Mouse (Mus musculus) heart, postnatal 36 days (tissue): ENCODE data around the gene Isg20l2. TPM values are rescaled to one million over a fixed set of nuclear protein-coding genes. Genes with fewer than 3 reads are reported as not detected.
A peak's percentile ranks its signal among the peaks of the same experiment; 100 is the strongest.

Source experiments
- DNase-seq, 2 experiments: peaks; one replicate each; pipeline ENCODE4 v3.0.0; 2021 to 2022
- intact Hi-C: fragments of 180-260 bp; cut with DNase I; formaldehyde crosslinking; loops from one replicate; pipeline ENCODE4 v1.15.1; 2025
- total RNA-seq, 2 experiments: library from RNA; stranded (reverse); gene quantifications; 2 replicates each; pipeline ENCODE4 v1.2.3; 2021

Isg20l2 gene
- total RNA-seq, 2 experiments from 2014 or later: 10.2 to 12.3 TPM

DNA sequence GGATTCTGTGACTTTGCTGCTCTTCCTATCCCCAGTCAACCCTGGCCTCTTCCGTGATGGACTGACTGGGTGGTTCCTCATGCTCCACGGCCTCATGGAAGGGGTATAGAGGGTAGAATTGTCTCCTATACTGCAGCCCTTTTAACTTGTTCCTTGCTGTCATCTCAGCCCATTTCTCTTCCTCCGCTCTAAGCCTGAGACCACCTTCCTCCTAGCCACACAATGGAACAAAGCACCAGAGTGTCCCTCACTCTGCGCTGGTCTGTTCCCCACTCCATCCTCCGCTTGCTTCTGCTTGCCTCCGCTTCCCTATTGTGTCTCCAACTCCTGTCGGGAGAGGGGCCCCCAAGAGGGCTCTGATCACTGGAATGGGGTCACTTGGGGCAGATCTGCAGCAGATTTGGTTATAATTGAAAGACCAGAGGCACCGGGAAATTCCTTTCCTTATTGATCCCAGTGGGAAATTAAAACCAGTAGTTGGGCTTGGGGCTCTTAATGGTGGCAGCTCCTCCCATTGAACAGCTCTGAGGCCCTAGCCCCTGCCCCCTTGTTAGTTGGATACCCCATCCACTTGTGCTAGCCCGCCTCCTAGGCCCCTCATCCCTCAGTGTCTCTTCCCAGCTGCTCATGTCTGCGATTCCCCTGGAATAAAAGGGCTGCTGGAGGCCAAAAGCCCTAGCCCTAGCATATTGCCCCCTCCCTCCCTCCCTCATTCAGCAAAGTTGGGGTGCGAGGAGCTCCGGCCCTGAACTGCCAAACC, 15.8 kb downstream of the Isg20l2 start:
- intact Hi-C loops: no loop called here
- DNase-seq: no peak

DNA sequence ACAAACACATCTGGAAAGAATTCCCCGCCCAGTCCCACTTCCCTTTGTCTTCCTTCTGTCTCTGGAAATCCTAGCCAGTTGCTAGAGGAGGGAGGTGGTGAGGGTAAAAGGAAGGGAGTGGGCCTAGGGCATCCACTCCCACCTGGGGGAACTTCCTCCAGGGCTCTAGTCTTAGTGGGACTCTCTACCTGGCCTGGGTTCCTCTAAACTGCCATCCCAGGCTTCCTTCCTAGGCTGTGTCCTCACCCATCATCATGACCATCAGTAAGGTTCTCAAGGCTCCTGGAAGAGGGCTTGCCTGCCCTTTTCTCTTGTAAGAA, 16.4 kb downstream of the Isg20l2 start:
- intact Hi-C loops: no loop called here
- no peak for DNase-seq

DNA sequence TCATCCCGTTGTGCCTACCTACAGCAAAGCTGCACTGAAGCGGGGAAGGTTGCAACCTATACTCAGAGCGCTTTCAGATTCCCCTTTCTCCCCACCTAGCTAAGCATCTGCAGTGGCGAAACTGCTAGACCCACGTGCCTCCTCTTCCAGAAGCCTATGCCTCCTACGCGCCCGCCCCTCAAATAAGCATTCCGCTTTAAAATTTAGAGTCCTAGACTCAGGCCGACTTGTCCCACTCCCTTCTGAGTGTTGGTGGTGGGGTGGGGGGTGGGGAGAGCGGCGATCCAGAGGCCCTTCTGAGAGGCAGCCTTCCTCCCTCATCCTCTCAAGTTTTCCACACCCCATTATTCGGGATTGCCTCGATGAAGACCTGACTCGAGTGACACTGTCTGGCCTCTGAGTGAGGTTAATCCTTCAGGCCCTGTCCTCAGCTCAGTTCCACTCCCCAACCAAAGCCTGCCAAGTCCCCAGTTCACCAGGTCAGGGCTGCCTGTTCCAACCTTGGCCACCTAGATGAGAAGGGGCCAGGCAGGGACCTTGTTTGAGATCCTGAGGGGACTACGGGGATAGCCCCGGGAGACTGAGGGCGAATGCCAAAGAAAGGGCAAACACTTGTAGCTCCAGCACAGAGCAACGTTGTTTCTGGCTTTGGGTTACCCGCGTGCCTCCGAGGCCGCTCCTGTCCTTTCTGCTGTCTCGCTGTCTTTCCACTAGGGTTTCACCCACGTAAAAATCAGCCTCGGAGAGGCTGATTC, 17.1 kb downstream of the Isg20l2 start:
- intact Hi-C loops: no loop called here
- no peak for DNase-seq

DNA sequence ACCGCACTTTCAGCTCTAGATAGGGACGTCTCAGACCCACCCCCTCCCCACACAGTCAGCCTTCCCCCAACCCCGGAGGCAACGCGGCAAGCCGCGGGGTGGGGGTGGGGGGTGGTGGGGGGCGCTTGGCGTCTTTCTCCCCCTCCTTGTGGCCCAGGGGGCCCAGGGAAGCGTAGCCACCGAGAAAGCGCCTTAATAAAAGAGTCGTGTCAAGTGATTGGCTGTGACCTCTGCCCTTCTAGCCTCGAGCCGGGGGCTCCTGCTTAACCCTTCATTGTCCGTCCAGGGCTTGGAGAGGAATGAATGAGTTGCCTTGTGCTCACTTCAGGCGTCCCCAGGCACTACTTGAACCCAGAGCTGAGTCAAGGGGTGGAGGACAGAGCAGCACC, 17.7 kb downstream of the Isg20l2 start:
- intact Hi-C loops: no loop called here

DNA sequence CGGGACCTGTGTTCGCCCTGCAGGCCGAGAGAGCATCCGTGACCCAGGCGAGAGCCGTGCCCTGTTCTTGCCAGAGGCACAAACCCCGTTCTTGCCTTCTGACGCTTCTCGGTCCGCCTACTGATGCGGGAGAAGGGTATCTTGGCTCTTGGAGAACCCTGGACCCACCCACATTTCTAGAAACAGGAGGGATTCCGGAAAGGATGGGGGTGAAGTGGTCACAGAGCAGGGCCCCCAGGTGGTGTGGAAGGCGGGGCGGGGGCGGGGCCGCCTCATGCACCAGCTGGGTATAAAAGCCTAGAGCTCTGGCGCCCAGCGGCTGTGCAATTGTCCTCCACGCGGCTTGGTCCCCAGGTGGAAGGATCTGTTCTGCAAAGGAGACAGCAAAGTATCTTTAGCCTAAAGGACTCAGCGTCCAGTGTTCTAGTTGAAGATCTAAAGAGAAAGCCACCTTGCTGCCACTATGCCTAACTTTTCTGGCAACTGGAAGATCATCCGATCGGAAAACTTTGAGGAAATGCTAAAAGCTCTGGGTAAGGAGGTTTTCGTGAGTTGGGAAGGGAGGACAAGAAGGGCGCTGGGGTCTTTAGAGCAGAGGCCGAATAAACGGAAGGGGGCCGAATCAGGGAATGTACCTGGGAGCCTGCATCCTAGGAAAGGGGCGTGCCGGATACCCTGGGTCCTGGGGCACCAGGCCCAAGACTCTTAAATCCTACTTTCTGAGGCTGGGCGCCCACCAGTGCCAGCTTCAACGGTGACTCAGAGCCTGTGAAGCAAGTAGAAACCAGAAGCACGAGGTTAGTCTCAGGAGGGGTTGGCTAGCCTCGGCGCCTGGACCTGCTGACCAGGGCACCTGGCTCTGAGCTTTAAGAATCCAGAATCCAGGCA, 18.5 kb downstream of the Isg20l2 start, which contains the start of gene Crabp2:
Gene Crabp2, plus strand, starts transcription at position 289 of the 888 bp plus-strand sequence.
- intact Hi-C loops: no loop called here
- DNase-seq: no peak

More for the DNA sequence above, 17.7 kb downstream of the Isg20l2 start:
- DNase-seq: no peak

DNA sequence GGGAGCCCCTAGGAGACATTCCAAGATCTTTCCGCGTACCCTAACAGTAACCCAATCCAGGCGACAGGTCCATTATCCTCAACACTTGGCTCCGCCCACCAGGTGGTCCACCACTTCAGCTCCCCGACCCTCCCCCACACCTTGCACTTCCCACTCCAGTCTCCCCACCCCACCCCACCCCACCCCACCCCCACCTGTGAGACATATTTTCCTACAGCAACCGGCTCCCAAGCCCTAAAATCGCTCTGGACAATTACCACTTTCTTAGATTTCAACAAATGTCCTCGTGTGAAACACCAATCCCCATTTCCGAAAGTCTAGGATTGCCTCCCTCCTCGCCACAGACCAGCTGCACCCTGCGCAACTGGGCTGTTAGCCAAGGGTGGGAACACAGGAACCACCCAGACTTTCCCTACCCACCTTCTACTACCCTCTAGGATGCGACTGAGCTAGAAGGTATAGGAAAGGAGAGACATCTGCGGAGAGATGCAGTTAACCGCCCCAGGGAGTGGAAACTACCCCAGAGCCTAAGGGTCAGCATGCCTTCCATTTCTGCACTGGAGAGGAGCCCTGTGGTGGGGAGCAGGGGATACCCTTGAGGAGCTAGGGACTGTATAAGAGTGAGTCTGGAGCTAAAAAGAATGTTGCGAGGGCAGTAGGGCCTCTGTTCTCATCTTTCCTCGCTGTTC, 19.3 kb downstream of the Isg20l2 start:
- DNase-seq: no peak
- intact Hi-C loops: no loop called here

DNA sequence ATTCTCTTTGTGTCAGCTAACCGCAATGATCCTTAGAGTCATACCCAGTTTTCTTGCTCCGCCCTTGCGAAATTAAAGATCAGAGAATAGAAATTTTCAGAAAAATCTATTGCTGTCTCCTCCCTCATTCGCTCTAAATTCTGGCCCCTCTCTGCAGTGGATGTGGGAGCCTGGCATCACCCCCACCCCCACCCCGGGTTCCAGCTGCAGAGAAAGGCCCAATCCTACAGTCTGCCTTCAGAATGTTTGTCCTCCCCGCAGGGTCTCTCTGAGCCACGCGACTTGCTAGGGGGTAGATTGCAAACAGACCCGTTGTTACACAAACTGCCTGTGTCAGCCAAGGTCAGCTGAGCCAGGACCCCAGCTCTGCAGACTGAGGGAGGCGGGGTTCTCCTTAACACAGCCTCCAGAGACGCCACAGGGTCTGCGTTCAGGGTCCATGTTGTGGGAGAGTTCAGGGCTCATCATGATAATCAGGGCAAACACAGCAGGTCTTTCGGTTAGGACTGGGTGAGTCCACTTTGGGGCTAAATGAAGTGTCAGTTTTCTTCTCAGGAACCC, 19.9 kb downstream of the Isg20l2 start:
- intact Hi-C loops: no loop called here
- no peak for DNase-seq

DNA sequence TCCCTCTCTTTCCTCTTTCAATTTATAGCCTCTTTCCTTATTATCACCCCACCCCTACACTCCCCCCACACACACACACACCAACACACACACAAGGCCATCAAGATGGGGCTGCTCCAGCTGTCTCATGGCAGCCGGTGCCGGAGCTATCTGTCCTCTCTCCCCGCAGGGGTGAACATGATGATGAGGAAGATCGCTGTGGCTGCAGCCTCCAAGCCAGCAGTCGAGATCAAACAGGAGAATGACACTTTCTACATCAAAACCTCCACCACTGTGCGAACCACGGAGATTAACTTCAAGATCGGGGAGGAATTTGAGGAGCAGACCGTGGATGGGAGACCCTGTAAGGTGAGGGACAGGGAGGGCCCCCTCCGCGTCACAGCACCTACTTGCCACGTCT, 21.8 kb downstream of the Isg20l2 start:
- intact Hi-C loops: no loop called here

DNA sequence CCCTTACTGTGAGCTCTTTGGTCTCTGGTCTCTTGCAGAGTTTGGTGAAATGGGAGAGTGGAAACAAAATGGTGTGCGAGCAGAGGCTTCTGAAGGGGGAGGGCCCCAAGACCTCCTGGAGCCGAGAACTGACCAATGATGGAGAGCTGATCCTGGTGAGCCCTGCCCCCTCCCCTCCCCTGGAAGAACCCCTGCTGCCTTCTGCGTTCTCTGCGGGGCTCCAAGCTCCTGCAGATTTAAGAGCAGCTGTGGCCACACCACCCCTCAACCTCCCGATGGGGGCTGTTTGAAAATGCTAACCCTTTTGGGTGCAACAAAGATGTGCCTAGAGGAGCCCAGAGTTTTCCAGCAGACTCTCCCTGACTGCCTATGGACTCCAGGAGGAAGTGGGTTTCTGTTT, 22.3 kb downstream of the Isg20l2 start:
- DNase-seq: no peak
- intact Hi-C loops: no loop called here

More for the DNA sequence above, 21.8 kb downstream of the Isg20l2 start:
- no peak for DNase-seq

DNA sequence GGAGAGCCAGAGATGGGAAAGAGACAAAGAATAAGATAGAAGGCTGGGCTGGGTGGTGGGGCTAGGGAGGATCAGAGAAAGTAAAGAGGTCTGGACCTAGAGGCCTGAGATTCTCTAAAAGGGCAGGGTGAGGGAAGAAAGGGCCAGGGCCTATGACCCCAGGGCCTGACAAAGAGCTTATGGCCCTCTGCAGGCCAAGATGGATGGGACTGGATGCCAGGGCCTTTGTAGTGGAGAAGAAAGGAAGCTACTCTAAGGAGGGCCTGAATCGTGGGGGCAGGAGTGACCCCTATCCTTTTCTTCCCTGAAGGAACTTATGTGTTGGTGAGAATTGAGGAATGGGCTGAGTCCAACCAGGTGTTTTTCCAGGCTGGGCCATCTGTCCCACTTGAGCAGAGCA, 27.9 kb downstream of the Isg20l2 start:
- intact Hi-C loops: no loop called here
- no peak for DNase-seq

DNA sequence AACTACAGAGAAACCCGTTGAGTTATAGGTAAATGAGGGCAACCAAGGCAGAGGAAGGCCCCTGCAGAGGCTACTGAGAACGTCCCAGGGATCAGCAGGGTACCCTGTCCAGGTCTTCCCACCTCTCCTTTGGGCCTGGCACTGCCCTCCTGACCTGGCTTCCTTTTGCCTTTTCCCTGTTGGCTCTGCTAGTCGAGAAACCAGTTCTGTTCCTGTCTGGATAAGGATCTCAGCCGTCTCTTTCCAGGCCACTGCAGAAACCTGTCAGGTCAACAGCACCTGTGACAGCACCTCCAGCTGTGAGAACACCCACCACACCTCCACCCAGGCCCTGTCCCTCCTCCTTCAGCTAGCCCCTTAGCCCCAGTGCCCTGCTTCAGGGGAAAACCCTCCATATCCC, 28.4 kb downstream of the Isg20l2 start:
- intact Hi-C loops: no loop called here
- no peak for DNase-seq

DNA sequence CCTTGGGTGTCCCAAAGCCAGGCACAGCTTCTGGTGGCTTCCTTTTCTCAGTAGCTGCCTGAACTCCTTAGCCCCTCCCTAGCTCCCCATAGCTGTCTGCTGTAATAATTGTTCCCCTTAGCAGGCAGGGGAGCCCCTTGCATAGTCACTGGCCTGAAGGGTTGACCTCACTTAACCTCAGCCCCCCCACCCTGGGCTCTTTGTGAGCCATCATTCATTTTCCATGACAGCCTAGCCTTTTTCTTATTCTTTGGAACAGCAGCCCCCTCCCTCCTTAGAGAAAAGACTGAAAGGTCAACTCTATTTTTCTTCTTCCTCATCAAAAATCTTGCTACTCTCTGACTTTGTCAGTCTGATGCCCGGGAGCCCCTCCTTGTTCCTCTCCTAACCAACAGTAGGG, 28.9 kb downstream of the Isg20l2 start:
- intact Hi-C loops: no loop called here
- no peak for DNase-seq

DNA sequence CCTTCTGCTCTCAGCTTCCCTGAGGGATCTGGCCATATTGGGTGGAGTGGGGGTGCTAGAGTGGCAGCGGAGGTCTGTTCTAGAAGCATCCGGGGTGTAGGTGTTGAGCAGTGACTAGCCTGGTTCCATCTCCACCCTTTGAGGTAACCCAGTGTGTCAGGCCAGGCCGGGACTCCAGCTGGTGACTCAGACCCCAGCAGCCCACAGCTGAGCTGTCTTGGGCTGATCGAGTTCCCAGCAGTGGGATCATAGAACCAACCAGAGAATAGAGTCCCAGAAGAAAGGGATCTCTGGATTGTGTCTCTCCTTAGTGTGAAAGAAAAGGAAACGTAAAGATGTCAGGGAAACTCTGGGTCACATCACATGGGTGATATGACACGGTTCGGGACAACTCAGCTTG, 29.3 kb downstream of the Isg20l2 start:
- intact Hi-C loops: no loop called here
- no peak for DNase-seq

DNA sequence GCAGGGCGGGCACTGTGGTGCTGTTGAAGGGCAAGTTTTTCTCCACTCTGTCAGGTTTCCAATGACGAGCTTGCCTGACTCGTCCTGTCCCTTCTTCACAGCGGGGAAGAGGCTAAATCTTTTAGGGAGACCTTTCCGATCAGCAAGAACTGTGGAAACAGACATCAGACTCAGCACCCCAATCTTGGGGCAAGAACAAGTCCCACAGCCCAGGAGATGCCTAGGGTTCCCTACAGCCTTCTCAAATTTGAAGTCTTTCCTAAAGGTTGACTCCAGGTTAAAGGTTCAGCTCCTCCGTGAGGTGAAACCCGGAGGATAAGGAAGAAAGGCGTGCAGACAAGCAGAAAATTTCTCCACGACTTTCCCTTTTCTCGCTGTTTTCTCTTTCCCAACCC, 30.1 kb downstream of the Isg20l2 start:
- no peak for DNase-seq
- intact Hi-C loops: no loop called here

DNA sequence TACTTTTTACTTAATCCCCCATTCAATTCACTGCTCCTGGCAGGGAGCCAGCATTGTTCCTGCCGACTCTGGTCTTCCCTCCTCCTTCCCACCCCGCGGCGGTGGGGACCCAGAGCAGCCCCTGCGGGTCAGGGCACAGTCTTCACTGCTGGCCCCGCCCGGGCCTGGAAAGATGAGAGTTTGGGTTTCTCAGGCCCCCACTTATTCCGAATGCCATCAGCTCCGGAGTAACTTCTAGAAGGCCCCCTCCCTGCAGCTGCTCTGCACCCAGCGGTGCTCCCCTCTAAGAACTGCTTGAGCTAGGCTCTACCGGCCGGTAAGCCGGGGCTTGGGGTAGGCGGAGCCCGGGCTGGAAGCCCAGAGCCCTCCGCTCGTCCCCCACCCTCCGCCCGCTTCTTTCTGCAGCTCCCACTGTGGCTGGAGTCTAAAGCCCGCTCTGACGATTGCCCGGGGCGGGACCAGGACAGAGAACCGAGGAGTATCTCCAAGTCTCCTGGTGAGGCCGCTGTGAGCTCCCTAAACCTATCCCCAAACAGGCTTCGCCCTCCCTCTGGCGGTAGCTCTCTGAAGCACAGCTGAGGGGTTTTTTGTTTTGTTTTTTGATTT, 30.6 kb downstream of the Isg20l2 start:
- intact Hi-C loops: loop anchor here (1.0 kb wide), 1 partner anchor 25 kb away; no protein-coding TSS in a partner anchor

DNA sequence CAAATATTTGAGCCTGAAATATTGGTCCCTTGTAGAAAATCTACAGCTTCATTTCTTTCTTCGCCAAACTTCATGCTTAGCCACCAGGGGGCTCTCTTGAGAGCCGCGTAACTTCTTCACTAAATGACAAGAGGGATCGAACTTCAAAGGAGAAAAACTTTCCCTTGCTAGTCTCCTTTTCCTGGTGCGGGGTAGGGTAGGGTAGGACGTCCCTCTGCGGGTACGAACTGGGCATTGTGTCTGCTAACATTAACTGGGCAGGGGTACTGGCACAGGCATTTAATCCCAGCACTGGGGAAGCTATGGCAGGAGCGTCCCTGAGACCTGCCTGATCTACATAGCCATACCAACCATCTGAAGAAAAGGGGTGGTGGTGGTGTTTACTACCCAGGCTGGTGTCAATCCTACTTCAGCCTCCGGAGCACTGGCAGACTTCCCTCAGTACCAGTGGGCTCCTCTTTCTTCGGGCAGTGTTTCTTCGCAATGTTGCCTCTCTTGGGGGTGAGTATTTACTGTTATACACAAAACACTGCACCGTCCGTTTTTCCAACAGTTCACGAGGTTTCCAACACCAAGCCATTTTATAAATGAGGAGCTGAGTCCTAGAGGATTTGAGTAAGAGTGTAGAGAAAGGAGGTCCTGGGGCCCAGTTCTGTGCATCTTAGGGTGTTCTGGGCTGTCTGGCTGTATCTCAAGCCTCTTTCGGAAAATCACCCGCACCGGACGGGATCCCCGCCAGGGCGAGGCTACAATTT, 40.2 kb downstream of the Isg20l2 start:
- peak; percentile 67 to 78 for DNase-seq
- intact Hi-C loops: loop anchor here (1.0 kb wide), 2 partner anchors 12 to 17 kb away; no protein-coding TSS in a partner anchor

More for the DNA sequence above, 30.6 kb downstream of the Isg20l2 start:
- peak; percentile 84 to 87 for DNase-seq

DNA sequence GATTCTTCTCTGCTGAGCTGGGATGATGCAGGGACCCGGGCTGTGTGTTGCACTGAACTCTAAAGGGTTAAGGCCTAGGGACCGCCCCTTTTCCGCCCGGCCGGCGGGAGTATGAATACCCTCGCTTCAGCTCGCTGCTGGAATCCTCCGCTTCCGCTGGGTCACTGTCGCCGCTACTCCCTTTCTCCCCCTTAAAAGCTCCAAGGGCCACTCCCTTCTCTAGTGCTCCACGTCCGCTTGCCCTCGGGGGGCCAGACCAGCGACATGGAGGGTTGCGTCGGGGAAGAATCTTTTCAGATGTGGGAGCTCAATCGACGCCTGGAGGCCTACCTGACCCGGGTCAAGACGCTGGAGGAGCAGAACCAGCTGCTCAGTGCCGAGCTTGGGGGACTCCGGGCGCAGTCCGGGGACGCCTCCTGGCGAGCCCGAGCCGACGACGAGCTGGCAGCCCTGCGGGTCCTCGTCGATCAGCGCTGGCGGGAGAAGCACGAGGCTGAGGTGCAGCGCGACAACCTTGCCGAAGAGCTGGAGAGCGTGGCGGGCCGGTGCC, 40.9 kb downstream of the Isg20l2 start, which contains the start of gene Nes:
Gene Nes, plus strand, starts transcription at position 140 of the 550 bp plus-strand sequence.
- intact Hi-C loops: loop anchor here (1.0 kb wide), 2 partner anchors 11 to 16 kb away; no protein-coding TSS in a partner anchor
- peak; percentile 75 to 78 for DNase-seq

DNA sequence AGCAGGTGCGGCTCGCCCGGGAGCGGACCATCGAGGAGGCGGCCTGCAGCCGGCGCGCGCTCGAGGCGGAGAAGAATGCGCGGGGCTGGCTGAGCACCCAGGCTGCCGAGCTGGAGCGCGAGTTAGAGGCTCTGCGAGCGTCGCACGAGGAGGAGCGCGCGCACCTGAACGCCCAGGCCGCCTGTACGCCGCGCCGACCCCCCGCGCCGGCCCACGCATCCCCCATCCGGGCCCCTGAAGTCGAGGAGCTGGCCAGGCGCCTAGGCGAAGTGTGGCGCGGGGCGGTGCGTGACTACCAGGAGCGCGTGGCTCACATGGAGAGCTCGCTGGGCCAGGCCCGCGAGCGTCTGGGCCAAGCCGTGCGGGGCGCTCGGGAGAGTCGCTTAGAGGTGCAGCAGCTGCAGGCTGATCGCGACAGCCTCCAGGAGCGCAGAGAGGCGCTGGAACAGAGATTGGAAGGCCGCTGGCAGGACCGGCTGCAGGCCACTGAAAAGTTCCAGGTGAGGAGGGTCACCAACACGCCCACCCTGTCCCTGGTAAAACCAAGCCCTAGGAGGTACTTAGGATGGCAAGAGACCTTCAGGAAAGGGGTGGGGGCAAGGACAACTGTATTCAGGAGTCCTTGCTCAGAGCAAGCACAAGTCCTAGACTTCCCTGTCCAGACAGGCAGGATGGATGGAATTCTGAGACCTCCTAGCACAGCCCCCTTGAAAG, 41.5 kb downstream of the Isg20l2 start:
- DNase-seq: no peak
- intact Hi-C loops: no loop called here
